Mouse (Mus musculus) CD4-positive, CD25-positive, alpha-beta regulatory T cell, adult 4 months (primary cell): Measurements from ENCODE around the gene Tnfsf12. TPM values are rescaled to one million over a fixed set of nuclear protein-coding genes. Genes with fewer than 3 reads are reported as not detected.
"Not testable (repeated sequence)": the region's sequence is repeated elsewhere in the genome, so short reads cannot be mapped to it uniquely, and the experiment has no call there.

ENCODE experiments used
- ATAC-seq: one replicate; pipeline ENCODE4 v1.8.0; 2017
- polyA plus RNA-seq, 2 experiments: library from polyadenylated mRNA; unstranded; fragments of 100-300 nt; shearing (Covaris generic); gene quantifications; one replicate each; pipeline ENCODE4 v1.2.1; 2017

Tnfsf12 gene
- polyA plus RNA-seq = under 1 TPM in 1 of 2 experiments, not detected in 1; 0.23 TPM

DNA sequence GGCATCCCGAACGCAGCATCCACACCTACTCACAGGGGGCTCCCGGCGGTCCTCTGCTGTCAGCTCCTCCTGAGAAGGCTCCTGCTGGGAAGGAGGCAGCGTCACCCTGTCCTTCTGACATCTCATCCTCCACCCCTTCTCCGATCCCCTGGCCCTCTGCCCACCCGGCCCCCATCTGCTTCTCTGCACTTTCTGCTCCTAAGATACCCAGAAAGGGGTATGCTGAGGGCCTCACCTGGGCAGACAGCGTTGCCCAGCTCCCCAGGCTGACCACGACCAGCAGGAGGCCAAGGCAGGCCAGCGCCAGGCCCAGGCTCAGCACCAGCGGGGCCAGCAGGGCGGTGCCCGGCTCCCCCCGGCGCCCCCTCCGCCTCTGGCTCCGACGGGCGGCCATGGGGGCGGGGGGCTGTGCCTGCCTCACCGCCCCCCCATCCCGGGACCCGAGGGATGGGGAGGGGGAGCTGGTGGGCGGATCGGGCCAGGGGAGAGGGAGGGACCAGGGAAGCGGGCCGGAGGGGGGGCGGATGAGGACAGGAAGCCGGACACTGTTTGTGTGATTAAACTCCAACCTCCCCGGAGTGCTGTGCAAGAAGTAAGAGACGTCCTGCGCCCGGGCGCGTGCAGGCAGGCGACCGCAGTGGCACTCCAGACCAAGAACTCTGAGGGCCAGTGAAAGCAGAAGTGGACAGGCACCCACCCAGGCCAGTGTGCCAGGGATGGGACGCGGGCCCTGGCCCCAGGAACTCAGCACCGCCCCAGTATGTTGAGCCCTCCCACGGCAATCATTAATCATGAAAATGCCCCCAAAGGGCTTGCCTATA, at the start of gene Tnfsf12, which contains the start of gene Tnfsfm13:
Tnfsf12 (minus strand) TSS at position 489 of the 821 bp plus-strand sequence.
Tnfsfm13 (minus strand) TSS at position 738 of the 821 bp plus-strand sequence.
- ATAC-seq = no peak

DNA sequence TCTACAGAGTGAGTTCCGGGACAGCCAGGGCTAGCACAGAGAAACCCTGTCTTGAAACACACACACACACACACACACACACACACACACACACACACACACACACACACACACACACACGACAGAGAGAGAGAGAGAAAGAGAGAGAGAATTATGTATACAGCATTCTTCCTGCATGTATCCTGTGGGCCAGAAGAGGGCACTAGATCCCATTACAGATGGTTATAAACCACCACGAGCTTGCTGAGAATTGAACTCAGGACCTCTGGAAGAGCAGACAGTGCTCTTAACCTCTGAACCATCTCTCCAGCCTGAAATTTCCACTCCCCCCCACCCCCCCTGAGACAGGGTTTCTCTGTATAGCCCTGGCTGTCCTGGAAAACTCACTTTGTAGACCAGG, 35.8 kb upstream of the Tnfsf12 start:
- ATAC-seq = not testable (repeated sequence)

DNA sequence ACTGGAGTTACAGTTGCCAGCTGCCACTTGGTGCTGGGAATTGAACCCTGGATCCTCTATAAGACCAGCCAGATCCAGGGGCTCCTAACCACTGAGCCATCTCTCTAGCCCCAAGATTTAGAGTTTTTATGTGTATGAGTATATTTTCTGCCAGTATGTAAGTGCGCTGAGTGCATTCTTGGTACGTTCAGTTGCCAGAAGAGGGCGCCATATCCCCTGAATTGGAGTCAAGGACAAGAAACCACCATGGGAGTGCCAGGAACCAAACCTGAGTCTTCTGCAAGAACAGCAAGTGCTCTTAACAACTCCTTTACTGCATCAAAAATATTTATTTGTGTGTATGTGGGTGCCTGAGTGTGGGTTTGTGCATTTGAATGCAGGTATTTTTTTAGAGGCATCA, 33.4 kb upstream of the Tnfsf12 start:
- ATAC-seq = no peak

DNA sequence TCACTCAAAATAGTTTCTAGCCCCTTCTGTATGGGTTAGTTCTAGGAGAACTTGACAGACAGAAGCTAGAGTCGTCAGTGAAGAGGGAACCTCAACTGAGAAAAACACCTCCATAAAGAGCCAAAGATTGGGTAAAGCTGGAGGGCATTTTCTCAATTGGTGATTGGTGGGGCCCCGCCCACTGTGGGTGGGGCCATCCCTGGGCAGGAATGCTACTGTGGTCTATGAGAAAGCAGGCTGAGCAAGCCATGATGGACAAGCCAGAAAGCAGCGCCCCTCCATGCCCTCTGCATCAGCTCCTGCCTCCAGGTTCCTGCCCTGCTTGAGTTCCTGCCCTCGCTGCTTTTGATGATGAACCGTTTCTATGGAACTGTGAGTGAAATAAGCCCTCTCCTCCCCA, 30.3 kb upstream of the Tnfsf12 start:
- ATAC-seq = no peak

DNA sequence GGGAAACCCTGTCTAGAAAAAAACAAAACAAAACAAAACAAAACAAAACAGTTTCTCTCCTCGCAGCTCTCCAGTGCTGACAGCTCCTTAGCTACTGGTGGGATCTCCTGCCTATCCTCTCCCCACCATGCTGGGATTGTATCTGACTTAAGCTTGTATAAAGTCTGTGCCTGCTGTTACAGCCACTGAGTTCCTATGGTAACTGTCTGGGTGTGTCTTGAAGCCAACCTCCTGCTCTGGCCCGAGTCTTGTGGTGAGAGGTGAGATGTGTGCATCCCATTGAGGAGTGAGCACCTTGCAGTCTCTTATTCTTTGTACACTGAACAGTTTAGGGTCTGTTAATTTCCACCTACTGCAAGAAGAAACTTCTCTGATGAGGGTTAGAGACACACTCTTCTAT, 27.4 kb upstream of the Tnfsf12 start:
- ATAC-seq = no peak

DNA sequence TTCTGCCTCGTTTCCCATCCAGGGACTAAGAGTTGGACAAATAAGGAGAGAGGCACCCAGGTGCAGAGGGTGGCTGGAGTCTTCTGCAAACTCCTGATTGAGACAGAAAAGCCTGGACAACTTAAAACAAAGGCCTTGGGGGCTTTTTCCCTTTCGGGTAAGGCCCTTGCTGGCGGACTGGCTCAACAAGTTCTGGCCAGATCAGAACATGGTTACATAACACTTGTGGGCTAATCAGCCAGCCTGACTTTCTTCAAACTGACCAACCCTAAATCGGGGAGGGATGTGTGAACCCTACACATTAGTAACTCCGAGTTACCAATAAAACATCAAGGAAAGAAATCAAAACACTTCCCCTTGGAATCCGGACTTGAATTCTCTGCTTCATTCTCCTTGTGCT, 25.2 kb upstream of the Tnfsf12 start:
- ATAC-seq = no peak

DNA sequence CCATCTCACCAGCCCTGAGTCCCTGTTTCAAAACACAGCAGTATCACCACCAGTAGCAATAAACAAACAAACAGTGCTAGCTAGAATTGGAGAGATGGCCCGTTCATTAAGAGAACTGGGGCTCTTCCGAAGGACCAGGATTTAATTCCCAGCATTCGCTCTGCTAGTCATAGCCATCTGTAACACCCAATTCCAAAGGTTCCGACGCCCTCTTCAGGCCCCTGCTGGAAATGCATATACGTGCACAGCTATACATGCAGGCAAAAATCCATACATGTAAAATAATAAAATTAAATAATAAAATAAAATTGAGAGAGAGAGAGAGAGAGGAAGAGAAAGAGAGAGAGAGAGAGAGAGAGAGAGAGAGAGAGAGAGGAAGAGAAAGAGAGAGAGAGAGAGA, 23.8 kb upstream of the Tnfsf12 start:
- ATAC-seq = no peak

DNA sequence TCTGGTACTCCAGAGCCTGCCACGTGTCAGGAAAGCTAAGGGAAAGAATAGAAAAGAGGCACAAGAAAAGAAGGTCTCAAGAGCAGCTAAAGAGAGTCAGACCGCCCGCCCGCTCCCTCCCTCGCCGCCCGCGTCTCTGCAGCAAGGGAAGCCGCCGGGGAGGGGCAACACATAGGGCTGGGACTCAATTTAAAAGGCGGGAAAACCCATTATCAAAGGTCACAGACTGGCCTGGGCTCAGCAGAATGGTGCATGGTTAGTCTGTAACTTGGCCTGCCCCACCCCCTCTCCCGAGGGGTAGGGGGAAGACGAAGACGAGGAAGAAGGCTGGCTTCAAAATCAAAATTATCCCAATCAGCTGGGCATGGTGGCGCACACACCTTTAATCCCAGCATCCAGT, 23.0 kb upstream of the Tnfsf12 start:
- ATAC-seq = no peak

DNA sequence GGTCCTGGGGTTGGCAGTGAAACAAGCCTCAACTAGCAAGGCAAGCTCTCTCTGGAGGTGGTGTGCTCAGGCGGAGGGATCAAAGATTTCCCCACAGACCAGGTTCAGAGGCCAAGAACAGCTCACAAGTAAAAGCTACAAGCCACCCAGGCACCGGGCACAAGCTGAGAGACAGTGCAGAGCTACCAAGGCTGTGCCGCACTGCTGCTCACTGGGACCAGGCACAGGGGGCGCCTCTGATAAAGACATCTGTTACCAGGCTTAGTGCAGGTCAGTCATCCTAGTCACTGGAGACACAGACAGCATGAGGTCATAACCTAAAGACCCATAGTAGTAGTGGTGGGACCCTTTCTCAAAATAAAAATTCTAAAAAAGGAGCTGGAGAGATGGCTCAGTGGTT, 21.3 kb upstream of the Tnfsf12 start:
- no peak for ATAC-seq

DNA sequence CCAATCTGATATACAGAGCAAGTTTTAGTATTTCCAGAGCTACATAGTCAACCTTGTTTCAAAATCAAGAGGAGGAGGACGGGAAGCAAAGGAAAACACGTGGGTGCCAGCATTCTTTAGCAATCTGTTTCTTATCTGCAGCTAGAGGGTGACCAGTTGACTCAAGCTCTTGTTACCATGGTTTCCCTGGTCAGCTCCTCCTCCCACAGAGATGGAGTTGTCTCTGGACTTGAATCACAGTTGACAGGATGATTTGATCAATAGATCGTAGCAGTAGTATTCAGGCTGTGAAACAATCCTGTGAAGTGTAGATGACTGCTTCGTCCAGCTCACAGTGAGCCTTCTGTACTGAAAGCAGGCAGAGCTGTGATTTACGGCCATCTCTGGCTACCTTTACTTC, 20.3 kb upstream of the Tnfsf12 start:
- ATAC-seq = no peak

DNA sequence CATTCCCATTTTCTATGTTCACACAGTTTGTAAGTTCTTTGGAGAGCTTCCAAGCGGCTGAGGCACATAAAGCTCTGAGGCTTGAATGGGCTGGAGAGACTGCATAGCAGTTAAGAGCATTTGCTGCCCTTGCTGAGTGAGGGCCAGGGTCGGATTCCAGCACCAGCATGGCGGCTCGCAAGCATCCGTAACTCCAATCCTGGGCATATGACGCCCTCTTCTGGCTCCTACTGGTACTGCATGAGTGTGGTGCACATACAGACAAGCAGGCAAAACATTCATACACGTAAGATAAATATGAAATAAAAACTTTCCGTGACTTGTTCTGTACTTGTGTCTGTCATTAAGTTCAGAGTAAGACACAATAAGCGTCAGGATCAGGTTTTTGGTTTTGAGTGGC, 19.8 kb upstream of the Tnfsf12 start:
- no peak for ATAC-seq

DNA sequence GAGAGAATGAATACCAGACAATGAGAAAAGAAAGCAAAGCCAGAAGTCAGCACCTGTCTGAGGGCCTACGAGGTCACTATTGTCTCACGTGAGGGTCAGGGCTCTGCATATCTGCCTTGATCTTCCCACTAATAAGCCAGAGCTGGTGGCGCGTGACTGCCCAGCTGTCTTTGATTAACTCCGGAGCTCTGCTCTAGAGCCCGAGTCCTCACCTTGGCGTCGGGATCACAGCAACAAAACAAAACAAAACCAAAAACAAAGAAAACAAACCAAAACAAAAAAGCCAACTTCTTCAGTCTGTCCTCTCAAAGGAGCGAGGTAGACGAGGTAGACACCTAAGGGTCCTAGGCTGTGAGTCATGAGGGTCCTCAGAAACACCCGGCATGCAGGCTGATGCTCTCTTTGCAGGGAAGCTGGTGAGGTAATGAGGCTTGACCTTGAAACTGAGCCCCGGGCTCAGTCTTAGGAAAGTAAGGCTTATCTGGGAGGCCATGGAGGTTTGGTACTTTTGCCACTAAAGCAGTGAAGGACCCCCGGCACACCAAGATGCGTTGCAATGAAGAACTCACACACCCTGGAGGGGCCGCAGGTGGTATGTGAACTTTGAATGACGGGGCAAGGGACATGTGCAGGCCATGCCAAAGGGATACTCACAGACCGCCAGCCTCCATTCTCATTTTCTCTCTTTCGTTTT, 19.1 kb upstream of the Tnfsf12 start:
- no peak for ATAC-seq

DNA sequence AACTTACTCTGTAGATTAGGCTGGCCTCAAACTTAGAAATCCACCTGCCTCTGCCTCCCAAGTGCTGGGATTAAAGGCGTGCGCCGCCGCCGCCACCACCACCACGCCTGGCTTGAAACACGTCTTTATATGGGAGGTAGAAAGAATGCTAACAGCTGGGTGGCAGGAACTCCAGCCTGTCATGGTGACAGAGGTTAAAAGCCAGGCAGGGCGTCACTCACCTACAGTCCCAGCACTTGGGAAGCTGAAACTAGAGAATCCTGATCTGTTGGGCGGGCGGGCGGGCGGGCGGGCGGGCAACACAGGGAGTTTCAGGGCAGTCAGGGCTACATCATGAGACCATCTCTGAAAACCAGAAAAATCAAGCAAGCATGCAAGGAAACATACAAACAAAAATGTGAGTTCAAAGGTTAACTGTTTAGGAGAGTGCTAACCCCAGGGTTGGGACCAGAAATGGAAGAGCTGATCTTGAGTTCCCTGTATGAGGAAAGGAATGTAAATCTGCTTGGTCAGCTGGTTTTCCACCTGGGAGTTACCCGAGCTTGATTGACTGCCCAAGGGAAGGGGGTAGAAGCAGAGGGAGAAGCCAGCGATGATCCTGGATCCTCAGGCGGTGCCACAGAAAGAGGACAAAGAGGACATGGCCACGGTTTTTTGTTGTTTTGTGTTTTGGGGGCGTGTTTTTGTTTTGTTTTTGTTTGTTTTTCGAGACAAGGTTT, 17.5 kb upstream of the Tnfsf12 start:
- ATAC-seq = no peak

DNA sequence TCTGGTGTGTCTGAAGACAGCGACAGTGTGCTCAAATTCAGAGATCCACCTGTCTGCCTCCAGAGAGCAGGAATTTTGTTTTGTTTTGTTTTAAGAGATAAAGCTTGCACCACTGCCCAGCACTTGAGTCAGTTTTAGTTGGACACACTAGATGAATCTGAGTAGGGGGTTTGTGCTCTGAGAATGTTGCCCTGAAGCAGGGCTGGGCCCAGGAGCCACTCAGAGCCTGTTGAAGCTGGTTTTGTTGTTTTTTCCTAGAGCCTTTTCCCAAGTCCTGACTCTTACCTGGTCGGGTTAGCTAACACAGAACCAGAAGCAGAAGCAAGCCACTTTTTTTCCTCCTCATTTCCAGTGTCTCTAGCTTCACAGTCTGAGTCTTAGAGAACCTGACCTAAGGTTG, 15.4 kb upstream of the Tnfsf12 start:
- no peak for ATAC-seq

DNA sequence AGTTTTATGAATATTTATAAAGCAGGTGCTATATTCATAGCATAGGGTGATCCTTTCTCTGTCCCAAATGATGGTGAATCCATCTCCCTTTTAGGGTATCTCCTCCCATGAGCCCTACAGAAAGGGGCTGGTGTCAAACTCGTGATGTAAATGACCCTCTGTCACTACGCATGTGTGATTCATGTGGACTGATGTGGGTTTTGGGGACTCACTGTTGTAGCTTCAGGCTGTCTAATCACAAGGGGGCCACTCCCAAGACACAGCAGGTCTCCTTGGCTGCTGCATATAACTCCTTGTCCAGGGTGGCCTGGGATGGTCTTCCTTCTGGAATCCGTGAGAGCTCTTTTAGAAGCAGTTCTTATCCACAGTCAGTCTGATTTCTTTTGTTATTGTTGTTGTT, 14.8 kb upstream of the Tnfsf12 start:
- ATAC-seq = no peak

DNA sequence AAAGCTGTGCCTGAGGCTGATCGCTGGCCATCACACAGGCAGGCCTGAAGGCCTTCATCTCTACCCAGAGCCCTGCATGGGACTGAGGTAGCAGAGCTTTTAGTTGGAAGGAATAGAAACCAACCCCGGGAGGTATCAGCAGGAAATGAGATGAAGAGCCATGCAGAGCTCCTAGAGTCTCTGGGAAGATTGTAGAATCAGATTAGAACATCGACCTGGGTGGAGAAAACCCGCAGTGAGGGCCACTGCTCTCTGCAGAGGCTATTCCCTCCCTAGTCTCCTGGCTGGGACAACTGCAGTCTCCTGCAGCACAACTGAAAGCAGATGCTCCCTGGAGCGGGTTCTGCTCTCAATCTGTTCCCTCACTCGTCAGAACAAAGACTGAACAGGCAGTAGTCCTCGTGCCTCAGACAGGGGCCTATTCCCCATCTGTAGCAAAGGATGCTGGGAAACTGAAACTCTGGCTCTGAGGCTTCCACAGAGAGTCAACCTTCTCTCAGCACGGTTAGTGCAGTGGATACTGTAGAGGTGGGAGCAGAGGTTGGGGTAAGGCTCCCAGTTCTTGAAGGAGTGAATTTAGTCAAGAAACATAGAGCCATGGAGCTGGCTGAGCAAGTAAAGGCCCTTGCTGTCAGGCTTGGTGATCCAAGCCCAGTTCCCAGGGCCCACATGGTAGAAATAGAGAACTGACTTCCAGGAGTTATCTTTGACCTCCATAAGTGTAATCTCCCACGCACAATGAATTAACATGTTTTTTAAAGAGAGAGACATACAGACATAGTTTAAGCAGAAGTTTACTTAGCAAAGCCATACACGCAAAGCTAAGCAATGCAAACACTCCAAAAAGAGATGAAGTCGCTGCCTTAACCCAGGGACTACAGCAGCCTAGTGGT, 14.2 kb upstream of the Tnfsf12 start:
- no peak for ATAC-seq

DNA sequence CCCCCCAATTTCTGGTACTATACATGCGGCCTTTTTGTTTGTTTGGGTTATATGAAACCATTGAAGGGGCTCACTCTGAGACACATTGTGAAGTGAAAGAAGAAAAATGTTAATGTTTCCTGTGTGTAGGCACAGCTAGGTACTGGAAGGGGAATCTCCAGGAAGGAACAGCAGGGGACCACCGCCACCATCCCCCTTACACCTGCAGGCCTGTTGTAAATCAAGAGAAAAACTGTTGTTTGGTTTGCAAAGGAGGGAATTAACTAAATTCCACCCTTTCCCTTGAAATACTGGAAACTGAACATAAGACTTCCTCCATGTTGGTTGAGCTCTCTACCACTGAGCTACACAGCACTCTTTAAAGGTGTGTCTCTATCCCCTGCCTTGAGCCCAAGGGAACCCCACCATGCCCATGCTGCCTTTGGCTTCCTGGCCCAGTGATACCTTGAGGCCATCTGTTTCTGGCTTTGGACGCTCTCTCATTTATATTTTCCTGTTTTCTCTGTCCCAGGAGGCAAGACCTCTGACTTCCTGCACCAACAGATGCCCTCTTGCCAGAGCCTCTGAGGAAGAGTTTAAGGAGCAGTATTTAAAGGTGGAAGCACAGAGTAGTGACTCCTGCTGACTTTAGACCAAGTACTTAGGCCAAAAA, 13.1 kb upstream of the Tnfsf12 start:
- no peak for ATAC-seq

DNA sequence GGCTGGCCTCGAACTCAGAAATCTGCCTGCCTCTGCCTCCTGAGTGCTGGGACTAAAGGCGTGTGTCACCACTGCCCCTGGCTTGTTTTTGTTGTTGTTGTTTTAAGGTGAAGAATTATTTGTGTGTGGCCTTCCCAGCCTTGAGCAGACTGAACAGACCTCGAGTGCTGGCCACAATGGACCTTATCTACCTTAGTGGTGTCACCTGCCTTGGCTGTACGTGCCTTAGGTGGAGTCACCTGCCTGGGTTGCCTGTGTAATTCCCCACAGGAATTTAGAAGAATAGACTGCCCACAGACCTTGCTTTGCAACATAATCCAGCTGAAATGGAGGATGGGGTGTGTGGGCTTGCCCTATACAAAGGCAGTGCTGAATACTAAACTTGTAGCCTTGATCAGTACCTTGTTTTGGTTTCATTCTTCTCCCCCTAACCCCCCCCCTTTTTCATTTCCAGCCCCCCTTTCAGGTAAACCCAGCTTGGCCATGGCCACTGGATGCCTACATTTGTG, 12.3 kb upstream of the Tnfsf12 start:
- ATAC-seq = no peak

DNA sequence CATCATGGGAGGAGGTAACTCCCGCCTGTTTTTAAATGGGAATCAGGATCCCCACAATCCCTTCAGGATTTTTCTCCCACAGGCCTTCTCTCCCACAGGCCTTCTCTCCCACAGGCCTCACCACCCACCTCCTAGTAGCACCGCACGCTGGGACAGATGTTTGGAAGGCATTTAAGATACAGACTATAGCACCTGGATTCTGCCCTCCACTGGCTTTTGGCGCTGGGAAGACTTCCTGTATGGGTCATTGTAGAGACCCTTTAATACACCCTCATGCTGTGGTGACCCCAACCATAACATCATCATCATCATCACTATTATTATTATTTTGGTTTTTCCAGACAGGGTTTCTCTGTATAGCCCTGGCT, 11.8 kb upstream of the Tnfsf12 start:
- ATAC-seq = no peak

DNA sequence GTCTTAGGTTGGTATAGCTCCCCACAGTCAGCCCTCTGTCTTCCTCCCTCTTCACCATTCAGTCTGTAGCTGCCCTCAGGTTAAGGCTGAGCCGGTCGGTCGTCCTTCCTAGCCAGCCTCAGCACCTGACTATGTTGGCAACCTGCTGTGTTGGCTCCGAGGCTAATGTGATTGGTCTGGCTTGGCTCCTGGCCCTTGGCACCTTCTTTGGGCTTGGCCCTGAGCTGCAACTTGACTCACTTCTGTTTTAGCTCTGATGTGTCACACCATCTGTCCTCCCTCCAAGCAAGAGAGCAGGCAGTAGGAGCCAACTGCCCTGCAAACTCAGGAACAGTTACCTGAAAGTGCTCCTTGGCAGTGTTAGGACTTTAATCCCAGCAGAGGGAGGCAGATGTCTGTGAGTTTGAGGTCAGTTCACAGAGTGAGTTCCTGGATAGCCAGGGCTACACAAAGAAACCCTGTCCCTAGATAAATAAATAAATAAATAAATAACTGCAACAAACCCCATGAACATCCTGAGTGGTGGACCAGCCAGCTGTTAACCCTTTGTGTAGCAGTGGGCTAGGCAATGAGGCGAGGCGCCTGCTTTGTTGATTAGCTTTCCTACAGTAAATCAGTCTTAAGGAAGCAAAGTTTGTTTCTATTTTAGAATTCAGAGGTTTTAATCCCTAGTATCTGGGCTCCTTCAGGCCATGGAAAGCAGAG, 11.3 kb upstream of the Tnfsf12 start:
- ATAC-seq = no peak

DNA sequence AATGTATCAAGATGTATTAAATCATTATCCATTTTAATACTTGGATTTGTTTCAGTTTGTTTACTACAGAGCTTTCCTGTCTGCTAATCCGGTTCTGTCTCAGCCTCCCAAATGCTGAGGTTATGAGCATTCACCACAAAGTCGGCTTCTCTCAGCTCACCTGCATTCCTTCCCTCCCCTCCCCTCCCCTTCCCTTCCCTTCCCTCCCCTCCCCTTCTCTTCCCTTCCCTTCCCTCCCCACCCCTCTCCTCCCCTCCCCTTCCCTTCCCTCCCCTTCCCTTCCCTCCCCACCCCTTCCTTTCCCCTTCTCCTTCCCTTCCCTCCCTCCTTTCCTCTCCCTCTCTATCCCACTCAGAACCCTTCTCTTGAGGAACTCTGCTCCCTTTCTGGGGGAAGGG, 9.0 kb upstream of the Tnfsf12 start:
- no peak for ATAC-seq
